Mouse (Mus musculus) urinary bladder, postnatal 10 days (tissue): ENCODE data around the gene Bcl2l12.

ENCODE experiments used
- DNase-seq: peaks from one replicate; pipeline ENCODE4 v3.0.0; 2022; ENCODE audit warnings: low spot score

Gene Bcl2l12

DNA sequence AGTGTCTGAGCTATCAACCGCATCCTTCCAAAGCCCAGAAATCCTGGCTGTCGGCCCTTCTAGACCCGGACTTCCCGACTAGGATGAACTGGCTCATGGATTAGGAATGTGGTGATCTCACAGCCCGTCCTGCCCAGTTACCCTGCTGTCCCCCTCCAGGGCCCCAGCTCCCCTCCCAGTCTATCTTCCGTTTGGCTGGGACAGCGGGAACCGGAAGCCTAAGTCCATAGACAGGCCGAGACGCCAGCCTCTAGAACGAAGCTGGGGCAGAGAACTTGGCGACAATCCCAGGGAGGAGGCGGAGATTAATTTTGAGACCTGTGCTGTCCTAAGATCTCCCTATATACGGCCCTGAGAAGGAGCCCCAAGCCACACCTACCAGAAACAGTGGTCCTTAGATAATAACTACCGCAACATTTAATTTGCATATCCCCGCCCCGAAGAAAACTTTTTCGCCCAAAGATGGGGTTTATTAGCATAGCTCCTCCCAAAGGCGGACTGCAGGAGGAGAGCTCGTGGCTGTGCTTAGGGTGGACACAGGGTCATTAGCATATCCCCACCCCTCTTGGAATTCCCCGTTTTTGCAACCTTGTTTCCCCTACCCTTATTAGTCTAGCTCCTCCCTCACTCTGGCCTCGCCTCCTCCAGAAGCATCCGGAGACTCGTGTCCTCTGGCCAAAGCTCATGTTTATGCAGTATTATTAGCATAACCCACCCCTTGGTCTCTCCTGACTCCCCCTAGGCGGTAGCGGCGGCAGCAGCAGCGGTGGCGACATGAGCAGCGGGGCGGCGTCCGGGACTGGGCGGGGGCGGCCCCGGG is 18.9 kb upstream of the Bcl2l12 start, which contains the start of gene Rras:
Gene Rras, plus strand, starts transcription at position 720 of the 820 bp plus-strand sequence.
- peak; percentile 77 for DNase-seq

- no peak for DNase-seq
These were observed 18.2 kb upstream of the Bcl2l12 start for GRCm38 (mm10) chr7:45016761-45017160.

- peak; percentile 97 for DNase-seq
These were observed 17.6 kb upstream of the Bcl2l12 start, which contains the start of gene Scaf1 for GRCm38 (mm10) chr7:45015957-45016612. Gene Scaf1 (minus strand): TSS chr7:45016363.

GRCm38 (mm10) chr7:45015344-45015956 is 16.9 kb upstream of the Bcl2l12 start:
- no peak for DNase-seq

- no peak for DNase-seq
These were observed 15.6 kb upstream of the Bcl2l12 start for GRCm38 (mm10) chr7:45014096-45014451.

DNA sequence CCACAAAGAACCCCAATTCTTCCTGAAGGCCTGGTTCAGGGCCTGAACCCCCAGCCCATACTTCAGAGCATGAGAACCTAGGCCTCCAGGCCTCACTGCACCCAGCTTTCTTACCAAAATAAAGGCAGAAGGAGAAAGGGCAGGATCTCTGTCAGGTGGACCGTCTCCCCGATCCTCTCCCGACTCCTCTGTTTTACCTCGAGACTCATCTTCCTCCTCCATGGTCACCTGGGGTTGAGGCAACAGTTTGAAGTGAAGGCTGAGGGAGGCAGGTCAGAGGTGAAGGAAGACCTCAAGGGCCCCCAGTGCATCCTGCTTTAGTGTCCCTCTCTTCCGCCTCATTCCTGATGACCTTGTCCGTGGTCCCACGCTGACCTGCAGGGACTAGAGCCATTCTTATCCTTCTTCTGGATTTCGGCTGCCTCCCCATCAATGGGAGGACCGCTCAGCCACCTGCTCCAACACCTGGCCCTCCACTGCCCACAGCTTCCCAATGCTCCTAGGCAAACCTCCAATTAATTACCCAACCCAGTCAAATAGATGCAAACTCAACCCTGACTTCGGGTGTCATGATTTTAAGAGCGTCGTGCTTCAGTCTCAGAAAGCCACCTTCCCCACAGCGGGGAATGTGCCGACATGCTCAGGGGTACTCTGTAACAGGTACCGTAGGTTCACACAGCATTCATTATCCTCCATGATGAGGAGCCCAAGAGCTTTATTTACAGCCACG is 15.0 kb upstream of the Bcl2l12 start:
- no peak for DNase-seq

DNA sequence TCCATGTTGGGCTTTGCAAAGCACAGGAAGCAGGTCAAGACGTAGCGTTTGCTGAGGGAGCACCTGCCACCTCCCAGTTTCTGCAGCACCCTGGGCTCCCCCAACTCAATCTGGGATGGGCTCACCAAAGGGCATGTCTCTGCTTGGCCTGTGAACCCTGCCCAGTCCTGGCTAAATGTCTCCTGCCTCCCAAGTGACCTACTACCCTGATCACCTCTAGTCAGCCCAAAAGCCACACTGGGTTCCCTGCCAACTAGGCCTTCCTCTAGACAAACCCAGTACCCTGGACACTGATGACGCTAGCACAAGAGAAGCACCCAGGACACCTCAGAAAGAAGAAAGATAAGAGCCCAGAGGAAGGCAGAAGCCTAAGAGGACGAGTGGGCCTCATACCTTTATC is 14.3 kb upstream of the Bcl2l12 start:
- DNase-seq: no peak

GRCm38 (mm10) chr7:45012011-45012410 is 13.5 kb upstream of the Bcl2l12 start:
- DNase-seq: no peak

GRCm38 (mm10) chr7:45008411-45008810 is 9.9 kb upstream of the Bcl2l12 start:
- DNase-seq: no peak

- DNase-seq: no peak
These were observed 9.3 kb upstream of the Bcl2l12 start for GRCm38 (mm10) chr7:45007846-45008245.

DNA sequence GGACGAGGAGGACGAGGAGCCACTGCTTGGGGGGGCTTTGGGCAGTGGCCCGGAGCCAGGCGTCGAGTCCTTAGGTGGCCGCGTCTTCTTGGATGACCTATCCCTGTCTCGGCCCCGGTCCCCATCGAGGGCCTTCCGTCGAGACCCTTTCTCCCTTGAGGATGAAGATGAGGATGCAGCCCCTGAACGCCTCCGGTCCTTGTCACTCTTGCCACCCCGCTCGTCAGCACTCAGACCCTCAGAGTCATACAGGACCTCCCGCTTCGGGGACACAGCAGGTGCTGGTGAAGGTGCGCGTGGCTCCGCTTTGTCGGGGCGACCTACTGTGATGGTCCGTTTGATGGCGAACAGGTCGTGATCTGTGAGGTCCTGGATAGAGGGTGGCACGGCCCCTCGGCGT is 8.6 kb upstream of the Bcl2l12 start:
- no peak for DNase-seq

DNA sequence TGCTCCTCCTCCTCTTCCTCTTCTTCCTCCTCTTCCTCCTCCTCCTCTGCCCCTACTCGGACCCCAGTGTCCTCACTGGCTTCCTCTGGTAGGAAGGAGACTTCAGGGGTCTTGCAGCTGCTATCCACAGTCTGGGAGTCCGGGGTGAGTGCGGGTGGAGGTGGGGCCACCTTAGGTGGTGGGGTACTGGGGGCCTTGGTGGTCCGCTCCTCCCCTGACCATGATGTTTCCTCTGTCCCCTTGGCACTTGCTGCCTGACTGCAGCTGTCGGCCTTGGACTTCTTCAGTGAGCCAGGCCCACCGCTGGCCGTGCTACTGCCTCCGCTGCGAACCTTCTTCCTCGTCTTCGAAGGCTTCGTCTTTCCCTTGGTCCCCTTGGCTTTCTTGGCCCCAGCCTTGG is 8.0 kb upstream of the Bcl2l12 start:
- no peak for DNase-seq

DNA sequence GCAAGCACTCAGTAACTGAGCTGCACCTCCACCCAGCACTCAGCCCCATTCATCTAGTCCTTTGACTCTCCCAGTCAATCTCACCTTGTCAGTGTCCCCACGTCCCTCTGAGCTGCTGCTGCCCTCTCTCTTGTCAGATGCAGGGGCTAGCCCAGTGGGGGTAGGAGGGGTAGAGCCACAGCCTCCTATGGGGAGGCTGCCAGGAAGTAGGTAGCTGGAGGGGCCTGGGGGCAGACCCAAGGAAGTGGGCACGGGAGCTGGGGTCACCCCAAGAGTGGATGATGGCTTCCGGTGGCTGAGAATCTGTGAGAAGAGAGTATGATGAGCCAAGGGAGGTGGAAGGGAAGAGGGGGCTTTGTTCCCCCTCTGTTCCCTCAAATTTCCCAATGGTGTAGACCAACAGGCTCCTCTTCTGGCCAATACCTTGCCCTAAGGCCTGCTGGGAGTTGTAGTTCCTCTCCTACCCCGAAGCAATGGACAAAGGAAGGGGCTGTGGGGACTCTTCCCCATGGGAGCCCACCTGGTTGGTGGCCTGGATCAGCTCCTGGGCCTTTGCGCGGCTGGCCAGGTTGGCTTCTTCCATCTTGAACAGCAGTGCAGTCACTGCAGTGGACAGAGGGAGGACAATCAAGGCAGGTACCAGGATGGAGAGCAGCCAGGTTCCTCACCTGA is 6.9 kb upstream of the Bcl2l12 start:
- no peak for DNase-seq

- DNase-seq: no peak
These were observed 6.0 kb upstream of the Bcl2l12 start for GRCm38 (mm10) chr7:45004546-45004945.

DNA sequence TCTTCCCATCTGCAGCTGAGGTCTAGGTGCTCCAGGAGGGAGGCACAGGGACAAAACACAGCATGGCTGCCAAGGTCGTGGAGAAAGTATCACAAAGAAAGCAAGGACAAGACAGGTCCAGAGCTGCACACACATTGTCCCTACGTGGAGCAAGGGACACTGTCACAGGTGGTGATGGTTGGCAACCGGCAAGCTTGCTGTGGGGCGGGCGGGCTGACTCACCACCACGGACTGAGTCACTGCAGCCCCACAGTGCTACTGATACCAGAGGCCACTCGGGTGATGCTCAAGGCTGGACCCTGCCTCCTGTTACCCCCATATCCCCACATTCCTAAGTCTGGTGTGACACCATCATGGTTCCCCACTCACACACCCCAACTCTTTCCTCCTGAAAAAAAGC is 3.9 kb upstream of the Bcl2l12 start:
- no peak for DNase-seq

- no peak for DNase-seq
These were observed 2.1 kb upstream of the Bcl2l12 start for GRCm38 (mm10) chr7:45000539-45001114.

DNA sequence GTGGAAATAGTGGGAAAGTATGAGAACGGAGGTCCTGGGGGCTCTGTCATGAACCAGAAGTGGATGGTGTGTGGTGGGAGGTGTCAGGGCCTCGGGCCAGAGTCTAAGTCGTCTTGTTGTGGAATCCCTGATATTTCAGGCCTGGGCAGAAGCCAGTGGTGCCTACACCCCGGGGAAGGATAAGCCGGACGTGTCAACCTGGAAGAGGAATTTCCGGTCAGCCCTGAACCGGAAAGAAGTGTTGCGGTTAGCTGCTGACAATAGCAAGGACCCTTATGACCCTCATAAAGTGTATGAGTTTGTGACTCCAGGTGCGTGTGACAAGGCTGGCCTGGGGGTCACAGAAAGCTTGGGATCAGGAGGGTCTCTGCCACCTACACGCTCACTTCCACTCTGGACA is 1.2 kb upstream of the Bcl2l12 start:
- no peak for DNase-seq

- no peak for DNase-seq
These were observed 528 bp downstream of the Bcl2l12 start for GRCm38 (mm10) chr7:44997940-44998428.

- peak; percentile 89 for DNase-seq
These were observed 1.1 kb downstream of the Bcl2l12 start, which contains the start of gene Irf3 for GRCm38 (mm10) chr7:44997231-44997939. Gene Irf3 (plus strand): TSS chr7:44997648.

DNA sequence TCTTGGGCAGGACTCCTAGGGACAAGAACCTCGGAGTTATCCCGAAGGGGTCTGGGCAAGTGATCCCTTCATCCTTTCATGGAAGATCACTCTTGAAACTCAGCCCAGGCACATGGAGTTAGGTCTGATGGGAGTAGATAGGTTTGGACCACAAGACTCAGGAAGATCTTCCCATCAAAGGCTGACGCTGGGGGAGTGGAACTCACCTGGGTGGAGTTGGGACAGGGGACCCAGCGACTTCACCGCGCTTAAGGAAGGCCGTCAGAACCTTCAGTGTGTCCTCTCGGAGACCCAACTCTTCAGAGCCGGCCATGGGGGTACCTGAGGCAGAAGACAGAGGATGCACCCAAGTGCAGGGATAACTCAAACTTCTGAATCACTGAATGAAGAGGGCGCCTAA is 1.8 kb downstream of the Bcl2l12 start:
- no peak for DNase-seq
